Mouse (Mus musculus): ENCODE measurements at regions not wholly inside any gene's neighbourhood (a gene's known extent, or its start where the extent isn't known, plus 50 kb on each side); places are given as distances from the start of the nearest gene placed in this dataset.

DNA sequence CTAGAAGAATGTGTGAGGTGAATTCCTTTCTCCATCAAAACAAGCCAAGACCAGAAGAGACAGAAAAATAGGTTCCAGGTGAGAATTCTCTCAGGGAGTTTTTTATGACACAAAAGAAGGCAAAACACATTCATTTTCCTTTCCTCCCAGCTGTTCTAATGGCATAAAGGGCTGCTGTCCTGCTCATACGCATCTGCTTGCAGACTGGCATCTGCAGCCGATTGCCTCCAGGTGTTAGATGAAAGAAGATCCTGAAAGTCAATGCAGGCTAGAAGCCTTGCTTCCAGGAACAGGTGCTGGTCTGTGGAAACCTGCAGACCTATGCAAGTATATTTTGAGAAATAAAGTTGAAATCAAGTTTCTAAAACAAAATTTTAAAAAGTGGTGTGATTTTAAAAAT lies 154.9 kb upstream of the Zic4 start:
- no peak for TF ChIP-seq CTCF (IDR thresholded peaks at IDR 0.05 in 2 of 3, conservative IDR thresholded peaks at IDR 0.05 in 1 of 3; ENCODE audit: control insufficient read depth in 1 of 3, insufficient read depth in 1 of 3, low read depth in 2 of 3, low read length in 3 of 3, poor library complexity in 1 of 3, severe bottlenecking in 1 of 3)
- no peak for TF ChIP-seq USF1 (IDR thresholded peaks at IDR 0.05; ENCODE audit: low read depth, low read length)
- TF ChIP-seq POLR2AphosphoS2 (IDR thresholded peaks at IDR 0.05; ENCODE audit: low read length): no peak
- no peak for TF ChIP-seq ZKSCAN1 (IDR thresholded peaks at IDR 0.05; ENCODE audit: low read depth, low read length)
- TF ChIP-seq EP300 (IDR thresholded peaks at IDR 0.05; ENCODE audit: low read depth in 1 of 2, low read length in 2 of 2): no peak
- TF ChIP-seq MXI1 (IDR thresholded peaks at IDR 0.05; ENCODE audit: low read depth, low read length): no peak

Data from MEL (cell line).